Mouse (Mus musculus) lung, adult 2 months (tissue): ENCODE measurements at regions not wholly inside any gene's neighbourhood (a gene's known extent, or its start where the extent isn't known, plus 50 kb on each side); places are given as distances from the start of the nearest gene placed in this dataset.

Experiments used
- CTCF ChIP-seq: fragments of 200-500 bp; IDR thresholded peaks from 2 replicates; pipeline ENCODE4 v1.5.1; 2011; ENCODE audit warnings: mild to moderate bottlenecking, low read length, control low read depth; ENCODE audit not compliant: insufficient read depth
- POLR2A ChIP-seq: fragments of 200-500 bp; IDR thresholded peaks from 2 replicates; pipeline ENCODE4 v1.6.1; 2011; ENCODE audit warnings: low read depth, mild to moderate bottlenecking, control low read depth, low read length, borderline replicate concordance; ENCODE audit errors: extremely low read depth

- TF ChIP-seq POLR2A (no peak), CTCF (no peak)
These were observed 130.1 kb downstream of the Sox4 start for GRCm38 (mm10) chr13:28823311-28823880.
